Mouse (Mus musculus) embryonic facial prominence, embryonic 14.5 days (tissue): ENCODE measurements around the gene Tardbp. TPM values are rescaled to one million over a fixed set of nuclear protein-coding genes. Genes with fewer than 3 reads are reported as not detected.
A peak's percentile ranks its signal among the peaks of the same experiment; 100 is the strongest.

Experiments
- ATAC-seq: fragments of 200-750 bp; cut with Nextera tagmentation; 2 replicates; pipeline ENCODE4 v1.8.0; 2017; ENCODE audit warnings: low read depth, moderate number of reproducible peaks, moderate TSS enrichment
- DNase-seq: peaks from one replicate; pipeline ENCODE4 v3.0.0-alpha.2; 2015; ENCODE audit warnings: low spot score
- H3K27ac ChIP-seq: fragments of 300-500 bp; sonication (generic); replicated peaks from 2 replicates; pipeline ENCODE4 v1.5.1; 2014; ENCODE audit warnings: low read depth, mild to moderate bottlenecking, low read length, moderate library complexity
- H3K27me3 ChIP-seq: fragments of 300-500 bp; sonication (generic); replicated peaks from 2 replicates; pipeline ENCODE4 v1.6.1; 2014; ENCODE audit warnings: low read length; ENCODE audit not compliant: control insufficient read depth, insufficient read depth
- H3K36me3 ChIP-seq: fragments of 300-500 bp; sonication (generic); 2 replicates; pipeline ENCODE4 v1.6.1; 2014; ENCODE audit warnings: low read length, mixed read lengths; ENCODE audit not compliant: control insufficient read depth, insufficient read depth
- H3K4me1 ChIP-seq: fragments of 300-500 bp; sonication (generic); 2 replicates; pipeline ENCODE4 v1.6.1; 2014; ENCODE audit warnings: antibody characterized with exemption, low read length; ENCODE audit not compliant: control insufficient read depth, insufficient read depth
- H3K4me2 ChIP-seq: fragments of 300-500 bp; sonication (generic); 2 replicates; pipeline ENCODE4 v1.6.1; 2014; ENCODE audit warnings: low read depth, mild to moderate bottlenecking, low read length, moderate library complexity, mixed read lengths
- H3K4me3 ChIP-seq: fragments of 300-500 bp; sonication (generic); 2 replicates; pipeline ENCODE4 v1.5.1; 2014; ENCODE audit warnings: low read depth, mild to moderate bottlenecking, low read length
- H3K9ac ChIP-seq: fragments of 300-500 bp; sonication (generic); 2 replicates; pipeline ENCODE4 v1.6.1; 2014; ENCODE audit warnings: low read depth, mild to moderate bottlenecking, low read length, moderate library complexity, mixed read lengths
- H3K9me3 ChIP-seq: fragments of 300-500 bp; sonication (generic); 2 replicates; pipeline ENCODE4 v1.6.1; 2016; ENCODE audit warnings: low read length; ENCODE audit not compliant: control insufficient read depth
- WGBS: fragments of 180-500 bp; shearing (Covaris S2); extraction: QIAGEN DNeasy Blood & Tissue Kit; methylation state at CpG from one replicate; pipeline ENCODE4 v1.1.7; 2014; 5-methylcytosine and 5-hydroxymethylcytosine counted together
- polyA plus RNA-seq: library from polyadenylated mRNA; unstranded; fragments of >200 nt; fragmentation: Nextera tagmentation; extraction: Ambion mirVana; gene quantifications from 2 replicates; pipeline ENCODE4 v1.2.1, GENCODE M21; 2014

Gene Tardbp
- polyA plus RNA-seq, 1 experiment from 2014 or later = 156 TPM

GRCm38 (mm10) chr4:148662168-148662965 lies 35.5 kb upstream of the Tardbp start:
- no peak overlapping the region for H3K27ac ChIP-seq
- H3K4me3 ChIP-seq = no peak overlapping the region
- 32% methylated on average over 20 of the region's 21 CpGs for WGBS
- peak overlapping the region; percentile 39 for H3K4me2 ChIP-seq
- ATAC-seq = peak; percentile 16; the same call in 1 of the 2 replicates
- peaks cover 8% of the 10 kb centered on the region; the same call in 1 of the 2 replicates for H3K27me3 ChIP-seq
- no peaks in the 10 kb centered on the region for H3K36me3 ChIP-seq
- H3K9ac ChIP-seq = no peak overlapping the region
- peak; percentile 68 for DNase-seq
- H3K9me3 ChIP-seq = no peaks in the 10 kb centered on the region
- H3K4me1 ChIP-seq = no peaks in the 10 kb centered on the region; the same call in 1 of the 2 replicates

GRCm38 (mm10) chr4:148660174-148660573 lies 33.4 kb upstream of the Tardbp start:
- Histone ChIP-seq H3K4me3 (no peak overlapping the region), H3K4me1 (no peaks in the 10 kb centered on the region; the same call in 1 of the 2 replicates), H3K36me3 (no peaks in the 10 kb centered on the region), H3K27me3 (peaks cover 8% of the 10 kb centered on the region; the same call in 1 of the 2 replicates), H3K27ac (no peak overlapping the region), H3K4me2 (no peak overlapping the region), H3K9me3 (no peaks in the 10 kb centered on the region), H3K9ac (no peak overlapping the region)
- DNase-seq (no peak), ATAC-seq (no peak)
- 37% methylated on average over 3 of the region's 3 CpGs for WGBS

GRCm38 (mm10) chr4:148657776-148658175 lies 31.0 kb upstream of the Tardbp start:
- Histone ChIP-seq H3K4me3 (no peak overlapping the region), H3K9ac (no peak overlapping the region), H3K27me3 (no peaks in the 10 kb centered on the region), H3K4me2 (no peak overlapping the region), H3K4me1 (no peaks in the 10 kb centered on the region; the same call in 1 of the 2 replicates), H3K27ac (no peak overlapping the region), H3K9me3 (no peaks in the 10 kb centered on the region), H3K36me3 (no peaks in the 10 kb centered on the region)
- WGBS = 82% methylated on average over 13 of the region's 13 CpGs
- ATAC-seq (no peak), DNase-seq (no peak)

GRCm38 (mm10) chr4:148656691-148657258 lies 30.0 kb upstream of the Tardbp start:
- Histone ChIP-seq H3K4me1 (no peaks in the 10 kb centered on the region), H3K4me3 (no peak overlapping the region), H3K27ac (no peak overlapping the region), H3K36me3 (no peaks in the 10 kb centered on the region), H3K4me2 (no peak overlapping the region), H3K9me3 (no peaks in the 10 kb centered on the region), H3K9ac (no peak overlapping the region), H3K27me3 (no peaks in the 10 kb centered on the region)
- ATAC-seq (no peak), DNase-seq (no peak)
- WGBS = 40% methylated on average over 15 of the region's 15 CpGs

GRCm38 (mm10) chr4:148654701-148655398 lies 28.0 kb upstream of the Tardbp start:
- WGBS = 86% methylated on average over 18 of the region's 18 CpGs
- DNase-seq (no peak), ATAC-seq (no peak)

GRCm38 (mm10) chr4:148651045-148651444 lies 24.2 kb upstream of the Tardbp start:
- H3K4me3 ChIP-seq = no peak overlapping the region

More at GRCm38 (mm10) chr4:148654701-148655398, 28.0 kb upstream of the Tardbp start:
- H3K4me3 ChIP-seq = no peak overlapping the region
- H3K9ac ChIP-seq = no peak overlapping the region
- no peak overlapping the region for H3K27ac ChIP-seq
- no peaks in the 10 kb centered on the region for H3K27me3 ChIP-seq
- H3K36me3 ChIP-seq = no peaks in the 10 kb centered on the region
- no peak overlapping the region for H3K4me2 ChIP-seq
- H3K4me1 ChIP-seq = no peaks in the 10 kb centered on the region
- H3K9me3 ChIP-seq = no peaks in the 10 kb centered on the region

GRCm38 (mm10) chr4:148649309-148649708 lies 22.5 kb upstream of the Tardbp start:
- no peaks in the 10 kb centered on the region for H3K27me3 ChIP-seq
- no peak overlapping the region for H3K4me2 ChIP-seq
- H3K9ac ChIP-seq = no peak overlapping the region
- DNase-seq (no peak), ATAC-seq (no peak)
- H3K9me3 ChIP-seq = no peaks in the 10 kb centered on the region
- H3K36me3 ChIP-seq = no peaks in the 10 kb centered on the region
- 69% methylated on average over 3 of the region's 3 CpGs for WGBS
- no peak overlapping the region for H3K4me3 ChIP-seq
- no peak overlapping the region for H3K27ac ChIP-seq
- H3K4me1 ChIP-seq = no peaks in the 10 kb centered on the region

More at GRCm38 (mm10) chr4:148651045-148651444, 24.2 kb upstream of the Tardbp start:
- no peak for DNase-seq
- H3K36me3 ChIP-seq = no peaks in the 10 kb centered on the region
- H3K9me3 ChIP-seq = no peaks in the 10 kb centered on the region
- no peak overlapping the region for H3K4me2 ChIP-seq
- H3K4me1 ChIP-seq = no peaks in the 10 kb centered on the region
- H3K9ac ChIP-seq = no peak overlapping the region
- 73% methylated on average over 9 of the region's 9 CpGs for WGBS
- H3K27me3 ChIP-seq = no peaks in the 10 kb centered on the region
- H3K27ac ChIP-seq = no peak overlapping the region
- no peak for ATAC-seq

GRCm38 (mm10) chr4:148646616-148647015 lies 19.8 kb upstream of the Tardbp start:
- Histone ChIP-seq H3K4me3 (no peak overlapping the region), H3K27ac (no peak overlapping the region), H3K4me2 (no peak overlapping the region), H3K36me3 (no peaks in the 10 kb centered on the region), H3K9ac (no peak overlapping the region), H3K9me3 (no peaks in the 10 kb centered on the region), H3K4me1 (no peaks in the 10 kb centered on the region), H3K27me3 (no peaks in the 10 kb centered on the region)
- peak; percentile 48 for DNase-seq
- WGBS = 56% methylated on average over 11 of the region's 11 CpGs
- peak; percentile 54; the same call in 1 of the 2 replicates for ATAC-seq
